Mouse (Mus musculus): ENCODE data around the gene Ptpn22. TPM values are rescaled to one million over a fixed set of nuclear protein-coding genes. Genes with fewer than 3 reads are reported as not detected.

Gene Ptpn22
- polyA plus RNA-seq, 1 experiment from 2014 or later, result 0.82 TPM

- 84% methylated on average over 7 of the region's 7 CpGs for WGBS
- no peak for ATAC-seq (ENCODE audit: low FRiP score, low TSS enrichment)
- Histone ChIP-seq H3K36me3 (ENCODE audit: insufficient read depth, low read length) (no peaks in the 10 kb centered on the region), H3K9me3 (ENCODE audit: low read length) (no peaks in the 10 kb centered on the region), H3K4me1 (ENCODE audit: insufficient read depth, low read length) (no peaks in the 10 kb centered on the region), H3K4me3 (ENCODE audit: low read length) (no peak overlapping the region), H3K9ac (replicated peaks; ENCODE audit: low read length) (no peak overlapping the region), H3K4me2 (replicated peaks; ENCODE audit: low read depth, low read length) (no peak overlapping the region), H3K27ac (ENCODE audit: low read length) (no peak overlapping the region), H3K27me3 (ENCODE audit: insufficient read depth, low read length) (no peaks in the 10 kb centered on the region)
Observed at GRCm38 (mm10) chr3:103857036-103857805, 2.4 kb upstream of the Ptpn22 start.

GRCm38 (mm10) chr3:103857977-103858563 lies 1.5 kb upstream of the Ptpn22 start:
- no peaks in the 10 kb centered on the region for H3K36me3 ChIP-seq (ENCODE audit: insufficient read depth, low read length)
- no peaks in the 10 kb centered on the region for H3K4me1 ChIP-seq (ENCODE audit: insufficient read depth, low read length)
- H3K27ac ChIP-seq (ENCODE audit: low read length), result no peak overlapping the region
- H3K4me3 ChIP-seq (ENCODE audit: low read length), result no peak overlapping the region
- no peaks in the 10 kb centered on the region for H3K27me3 ChIP-seq (ENCODE audit: insufficient read depth, low read length)
- WGBS, result 91% methylated on average over 6 of the region's 6 CpGs
- no peak overlapping the region for H3K9ac ChIP-seq (replicated peaks; ENCODE audit: low read length)
- H3K4me2 ChIP-seq (replicated peaks; ENCODE audit: low read depth, low read length), result no peak overlapping the region
- no peaks in the 10 kb centered on the region for H3K9me3 ChIP-seq (ENCODE audit: low read length)
- no peak for ATAC-seq (ENCODE audit: low FRiP score, low TSS enrichment)

GRCm38 (mm10) chr3:103859851-103860391 lies 326 bp downstream of the Ptpn22 start:
- H3K9me3 ChIP-seq (ENCODE audit: low read length), result no peaks in the 10 kb centered on the region
- H3K27ac ChIP-seq (ENCODE audit: low read length), result no peak overlapping the region

GRCm38 (mm10) chr3:103862721-103863220 lies 3.2 kb downstream of the Ptpn22 start:
- Histone ChIP-seq H3K9me3 (ENCODE audit: low read length) (no peaks in the 10 kb centered on the region), H3K4me1 (ENCODE audit: insufficient read depth, low read length) (no peaks in the 10 kb centered on the region), H3K27me3 (ENCODE audit: insufficient read depth, low read length) (no peaks in the 10 kb centered on the region), H3K4me2 (replicated peaks; ENCODE audit: low read depth, low read length) (no peak overlapping the region), H3K4me3 (ENCODE audit: low read length) (no peak overlapping the region), H3K9ac (replicated peaks; ENCODE audit: low read length) (no peak overlapping the region), H3K27ac (ENCODE audit: low read length) (no peak overlapping the region), H3K36me3 (ENCODE audit: insufficient read depth, low read length) (no peaks in the 10 kb centered on the region)
- no peak for ATAC-seq (ENCODE audit: low FRiP score, low TSS enrichment)
- WGBS, result 60% methylated on average over 4 of the region's 4 CpGs

More at GRCm38 (mm10) chr3:103859851-103860391, 326 bp downstream of the Ptpn22 start:
- Histone ChIP-seq H3K27me3 (ENCODE audit: insufficient read depth, low read length) (no peaks in the 10 kb centered on the region), H3K4me3 (ENCODE audit: low read length) (no peak overlapping the region), H3K4me1 (ENCODE audit: insufficient read depth, low read length) (no peaks in the 10 kb centered on the region), H3K9ac (replicated peaks; ENCODE audit: low read length) (no peak overlapping the region), H3K36me3 (ENCODE audit: insufficient read depth, low read length) (no peaks in the 10 kb centered on the region), H3K4me2 (replicated peaks; ENCODE audit: low read depth, low read length) (no peak overlapping the region)
- 63% methylated on average over 6 of the region's 6 CpGs for WGBS
- no peak for ATAC-seq (ENCODE audit: low FRiP score, low TSS enrichment)

- Histone ChIP-seq H3K9me3 (ENCODE audit: low read length) (no peaks in the 10 kb centered on the region), H3K27me3 (ENCODE audit: insufficient read depth, low read length) (no peaks in the 10 kb centered on the region), H3K4me2 (replicated peaks; ENCODE audit: low read depth, low read length) (no peak overlapping the region), H3K4me3 (ENCODE audit: low read length) (no peak overlapping the region), H3K9ac (replicated peaks; ENCODE audit: low read length) (no peak overlapping the region), H3K27ac (ENCODE audit: low read length) (no peak overlapping the region), H3K36me3 (ENCODE audit: insufficient read depth, low read length) (no peaks in the 10 kb centered on the region), H3K4me1 (ENCODE audit: insufficient read depth, low read length) (no peaks in the 10 kb centered on the region)
- no peak for ATAC-seq (ENCODE audit: low FRiP score, low TSS enrichment)
- WGBS, result 80% methylated on average over 6 of the region's 6 CpGs
Observed at GRCm38 (mm10) chr3:103864200-103864599, 4.6 kb downstream of the Ptpn22 start.

GRCm38 (mm10) chr3:103867424-103867971 lies 7.9 kb downstream of the Ptpn22 start:
- H3K27me3 ChIP-seq (ENCODE audit: insufficient read depth, low read length), result no peaks in the 10 kb centered on the region
- H3K4me3 ChIP-seq (ENCODE audit: low read length), result no peak overlapping the region
- ATAC-seq (ENCODE audit: low FRiP score, low TSS enrichment), result no peak
- no peaks in the 10 kb centered on the region for H3K36me3 ChIP-seq (ENCODE audit: insufficient read depth, low read length)
- no peak overlapping the region for H3K27ac ChIP-seq (ENCODE audit: low read length)
- H3K9ac ChIP-seq (replicated peaks; ENCODE audit: low read length), result no peak overlapping the region
- H3K9me3 ChIP-seq (ENCODE audit: low read length), result no peaks in the 10 kb centered on the region
- no peaks in the 10 kb centered on the region for H3K4me1 ChIP-seq (ENCODE audit: insufficient read depth, low read length)
- WGBS, result 83% methylated on average over 5 of the region's 5 CpGs
- H3K4me2 ChIP-seq (replicated peaks; ENCODE audit: low read depth, low read length), result no peak overlapping the region

- H3K4me3 ChIP-seq (ENCODE audit: low read length), result no peak overlapping the region
- ATAC-seq (ENCODE audit: low FRiP score, low TSS enrichment), result no peak
- no peaks in the 10 kb centered on the region for H3K9me3 ChIP-seq (ENCODE audit: low read length)
- WGBS, result 76% methylated on average over 4 of the region's 4 CpGs
- H3K27ac ChIP-seq (ENCODE audit: low read length), result no peak overlapping the region
- H3K4me2 ChIP-seq (replicated peaks; ENCODE audit: low read depth, low read length), result no peak overlapping the region
- no peak overlapping the region for H3K9ac ChIP-seq (replicated peaks; ENCODE audit: low read length)
- H3K36me3 ChIP-seq (ENCODE audit: insufficient read depth, low read length), result no peaks in the 10 kb centered on the region
- no peaks in the 10 kb centered on the region for H3K27me3 ChIP-seq (ENCODE audit: insufficient read depth, low read length)
- no peaks in the 10 kb centered on the region for H3K4me1 ChIP-seq (ENCODE audit: insufficient read depth, low read length)
Observed at GRCm38 (mm10) chr3:103868008-103868407, 8.4 kb downstream of the Ptpn22 start.

- no peaks in the 10 kb centered on the region for H3K4me1 ChIP-seq (ENCODE audit: insufficient read depth, low read length)
- no peaks in the 10 kb centered on the region for H3K36me3 ChIP-seq (ENCODE audit: insufficient read depth, low read length)
- 47% methylated on average over 3 of the region's 3 CpGs for WGBS
- H3K27ac ChIP-seq (ENCODE audit: low read length), result no peak overlapping the region
- no peak for ATAC-seq (ENCODE audit: low FRiP score, low TSS enrichment)
- no peaks in the 10 kb centered on the region for H3K9me3 ChIP-seq (ENCODE audit: low read length)
- H3K4me3 ChIP-seq (ENCODE audit: low read length), result no peak overlapping the region
- no peak overlapping the region for H3K4me2 ChIP-seq (replicated peaks; ENCODE audit: low read depth, low read length)
- H3K9ac ChIP-seq (replicated peaks; ENCODE audit: low read length), result no peak overlapping the region
- no peaks in the 10 kb centered on the region for H3K27me3 ChIP-seq (ENCODE audit: insufficient read depth, low read length)
Observed at GRCm38 (mm10) chr3:103872663-103873098, 13.1 kb downstream of the Ptpn22 start.

- H3K4me1 ChIP-seq (ENCODE audit: insufficient read depth, low read length), result no peaks in the 10 kb centered on the region
- no peaks in the 10 kb centered on the region for H3K9me3 ChIP-seq (ENCODE audit: low read length)
- H3K9ac ChIP-seq (replicated peaks; ENCODE audit: low read length), result no peak overlapping the region
- H3K4me2 ChIP-seq (replicated peaks; ENCODE audit: low read depth, low read length), result no peak overlapping the region
- ATAC-seq (ENCODE audit: low FRiP score, low TSS enrichment), result no peak
- no peak overlapping the region for H3K4me3 ChIP-seq (ENCODE audit: low read length)
- no peaks in the 10 kb centered on the region for H3K27me3 ChIP-seq (ENCODE audit: insufficient read depth, low read length)
- H3K27ac ChIP-seq (ENCODE audit: low read length), result no peak overlapping the region
- 76% methylated on average over 7 of the region's 7 CpGs for WGBS
- no peaks in the 10 kb centered on the region for H3K36me3 ChIP-seq (ENCODE audit: insufficient read depth, low read length)
Observed at GRCm38 (mm10) chr3:103874329-103874728, 14.7 kb downstream of the Ptpn22 start.
